Mouse (Mus musculus) myocyte (in vitro differentiated cells): ENCODE data around the gene Inpp5e.

ENCODE experiments used
- E2F4 ChIP-seq: IDR thresholded peaks from one replicate; pipeline ENCODE4 v1.6.1; 2011; ENCODE audit warnings: mild to moderate bottlenecking, control low read depth, moderate library complexity; ENCODE audit not compliant: insufficient read depth
- MAX ChIP-seq: IDR thresholded peaks from one replicate; pipeline ENCODE4 v1.6.1; 2011; ENCODE audit warnings: low read depth, mild to moderate bottlenecking, control low read depth
- POLR2A ChIP-seq: IDR thresholded peaks from one replicate; pipeline ENCODE4 v1.6.1; 2011; ENCODE audit warnings: low read depth, mild to moderate bottlenecking, control low read depth, moderate library complexity; ENCODE audit not compliant: insufficient read length
- POLR2AphosphoS2 ChIP-seq: IDR thresholded peaks from one replicate; pipeline ENCODE4 v1.6.1; 2011; ENCODE audit warnings: low read depth, control low read depth; ENCODE audit not compliant: insufficient read length
- REST ChIP-seq: IDR thresholded peaks from one replicate; pipeline ENCODE4 v1.6.1; 2011; ENCODE audit warnings: mild to moderate bottlenecking, control low read depth, moderate library complexity; ENCODE audit not compliant: insufficient read depth, insufficient read length
- SRF ChIP-seq: IDR thresholded peaks from one replicate; pipeline ENCODE4 v1.6.1; 2011; ENCODE audit warnings: low read depth; ENCODE audit not compliant: control insufficient read depth, insufficient read length
- TCF12 ChIP-seq: IDR thresholded peaks from one replicate; pipeline ENCODE4 v1.6.1; 2011; ENCODE audit warnings: mild to moderate bottlenecking, control low read depth; ENCODE audit not compliant: poor library complexity, insufficient read depth, severe bottlenecking
- TCF3 ChIP-seq: IDR thresholded peaks from one replicate; pipeline ENCODE4 v1.6.1; 2011; ENCODE audit warnings: low read depth, control low read depth; ENCODE audit not compliant: insufficient read length

GRCm38 (mm10) chr2:26362991-26363390 is 46.0 kb downstream of the Inpp5e start:
- TF ChIP-seq E2F4 (no peak), TCF3 (no peak), POLR2A (no peak), SRF (no peak), MAX (no peak), TCF12 (no peak), REST (no peak), POLR2AphosphoS2 (peak; percentile 38)
